ENCODE assay signal across 28 mouse cellular contexts in genomic region chr2:105040859-105041258, GRCm38 (mm10). TPM values are rescaled to one million over a fixed set of nuclear protein-coding genes. Genes with fewer than 3 reads are reported as not detected.
DNase-seq lines count a peak whose midpoint lies in the region; ATAC-seq lines count a peak whose summit lies in the region.
"Had no signal": no experiment of that assay in that cellular context is flagged by ENCODE, and none has a peak within 500 bp of the region (broad histone marks: within the 10 kb centered on the region; RNA-seq: fewer than 3 reads in every experiment).

No protein-coding gene starts in this region.

- H3K4me3 ChIP-seq in kidney, embryonic 16.5 days (ENCODE audit: low read length): no peak overlapping the region
- H3K4me3 ChIP-seq: embryonic facial prominence, embryonic 13.5 days; forebrain, embryonic 12.5 days; heart, adult 2 months; hindbrain, embryonic 15.5 days had no signal

- WGBS in kidney, embryonic 16.5 days: 67% methylated on average over 4 of the region's 4 CpGs

- peaks cover 24% of the 10 kb centered on the region for H3K4me1 ChIP-seq in kidney, embryonic 16.5 days (ENCODE audit: insufficient read depth, low read length)
- H3K4me1 ChIP-seq: embryonic facial prominence, embryonic 13.5 days; hindbrain, embryonic 15.5 days had no signal

- H3K9ac ChIP-seq in kidney, embryonic 16.5 days (replicated peaks; ENCODE audit: low read length): no peak overlapping the region
- H3K9ac ChIP-seq: embryonic facial prominence, embryonic 13.5 days; forebrain, embryonic 12.5 days; hindbrain, embryonic 15.5 days had no signal

- H3K27ac ChIP-seq in kidney, embryonic 16.5 days (ENCODE audit: low read length): no peak overlapping the region
- H3K27ac ChIP-seq: embryonic facial prominence, embryonic 13.5 days; forebrain, embryonic 12.5 days; heart, adult 2 months; hindbrain, embryonic 15.5 days had no signal

- no peaks in the 10 kb centered on the region for H3K9me3 ChIP-seq in kidney, embryonic 16.5 days (ENCODE audit: low read length)
- H3K9me3 ChIP-seq: embryonic facial prominence, embryonic 13.5 days; forebrain, embryonic 12.5 days; hindbrain, embryonic 15.5 days had no signal

- H3K4me2 ChIP-seq in kidney, embryonic 16.5 days (replicated peaks; ENCODE audit: low read depth, low read length): no peak overlapping the region
- H3K4me2 ChIP-seq: embryonic facial prominence, embryonic 13.5 days; forebrain, embryonic 12.5 days; heart, embryonic 11.5 days; hindbrain, embryonic 15.5 days had no signal

- ATAC-seq in kidney, embryonic 16.5 days (ENCODE audit: low FRiP score, low TSS enrichment): no peak
- ATAC-seq: activated CD4-positive, CD25-positive, alpha-beta regulatory T cell, adult 4 months; forebrain, embryonic 16.5 days; Patski had no signal

- DNase-seq in adrenal gland, adult 2 months: peak; percentile 25
- DNase-seq in adrenal gland, postnatal 36 days: no peak
- peak; percentile 38 for DNase-seq in kidney, postnatal 10 days
- DNase-seq in lung, postnatal 10 days: peak; percentile 6
- DNase-seq in lung, postnatal 4 days: no peak
- peak; percentile 55 for DNase-seq in Muller cell, postnatal 12 days (ENCODE audit: inconsistent ontology term)
- DNase-seq in heart, postnatal 4 days: no peak
- DNase-seq: B cell, adult 2 months; cerebellum, adult 18-20 months; cerebellum, adult 9-11 months; cerebellum, postnatal 36 days; gastrocnemius, postnatal 10 days; heart, adult 2 months had no signal

- no peaks in the 10 kb centered on the region for H3K27me3 ChIP-seq in kidney, embryonic 16.5 days (ENCODE audit: insufficient read depth, low read length)
- H3K27me3 ChIP-seq: embryonic facial prominence, embryonic 13.5 days; forebrain, embryonic 12.5 days; hindbrain, embryonic 15.5 days; Patski had no signal

- no peaks in the 10 kb centered on the region for H3K36me3 ChIP-seq in kidney, embryonic 16.5 days (ENCODE audit: insufficient read depth, low read length)
- H3K36me3 ChIP-seq: embryonic facial prominence, embryonic 13.5 days; forebrain, embryonic 12.5 days; hindbrain, embryonic 15.5 days had no signal

RNA-seq across cellular contexts. Expression of gene Eif3m, which starts 24.0 kb away (rescaled TPM):
- 100 to 1,000 TPM; 121 to 150 TPM for total RNA-seq in adrenal gland, adult 2 months (2021)
- 5.2 and 6.6 TPM in 2 replicates for polyA plus RNA-seq in adrenal gland, adult 2 months (2012; rRNA removed)
- 100 to 1,000 TPM; 156 to 163 TPM for total RNA-seq in adrenal gland, postnatal 36 days (2021)
- 332 and 352 TPM in 2 replicates for polyA plus RNA-seq in kidney, embryonic 16.5 days (2015; fragmentation: Nextera tagmentation; extraction: Ambion mirVana)
- total RNA-seq in heart, postnatal 4 days (2021): 100 to 1,000 TPM; 145 to 152 TPM

RNA-seq across cellular contexts. Expression of gene Gm11060, which starts 51.0 kb away (rescaled TPM):
- not detected for total RNA-seq in adrenal gland, adult 2 months (2021)
- not detected in 2 replicates for polyA plus RNA-seq in adrenal gland, adult 2 months (2012; rRNA removed)
- total RNA-seq in adrenal gland, postnatal 36 days (2021): not detected
- not detected in 2 replicates for polyA plus RNA-seq in kidney, embryonic 16.5 days (2015; fragmentation: Nextera tagmentation; extraction: Ambion mirVana)
- not detected for total RNA-seq in heart, postnatal 4 days (2021)
- total RNA-seq: adrenal gland, adult 18-20 months; gastrocnemius, postnatal 10 days; gastrocnemius, postnatal 4 days; heart, adult 2 months; heart, postnatal 25 days; MEL had no signal
- polyA plus RNA-seq: activated CD4-positive, CD25-positive, alpha-beta regulatory T cell, adult 4 months; embryonic facial prominence, embryonic 13.5 days; forebrain, embryonic 12.5 days; forebrain, embryonic 16.5 days; frontal cortex, adult 2 months; heart, adult 2 months; heart, embryonic 11.5 days; heart, embryonic 16.5 days; hindbrain, embryonic 11.5 days; hindbrain, embryonic 15.5 days; Patski had no signal

Comparison
In these comparisons a context has a peak if more than half of its experiments do, and no peak if none do; other contexts are left out.
1. DNase-seq: peak in adrenal gland, adult 2 months (single experiment), kidney, postnatal 10 days (single experiment), lung, postnatal 10 days (single experiment) and Muller cell, postnatal 12 days (single experiment); none in adrenal gland, postnatal 36 days (0 of 2), lung, postnatal 4 days (0 of 2) and heart, postnatal 4 days (single experiment).